Mouse (Mus musculus): Measurements from ENCODE around the gene Gm9817. TPM values are rescaled to one million over a fixed set of nuclear protein-coding genes. Genes with fewer than 3 reads are reported as not detected.

Gene Gm9817
- polyA plus RNA-seq, 1 experiment from 2014 or later: not detected

DNA sequence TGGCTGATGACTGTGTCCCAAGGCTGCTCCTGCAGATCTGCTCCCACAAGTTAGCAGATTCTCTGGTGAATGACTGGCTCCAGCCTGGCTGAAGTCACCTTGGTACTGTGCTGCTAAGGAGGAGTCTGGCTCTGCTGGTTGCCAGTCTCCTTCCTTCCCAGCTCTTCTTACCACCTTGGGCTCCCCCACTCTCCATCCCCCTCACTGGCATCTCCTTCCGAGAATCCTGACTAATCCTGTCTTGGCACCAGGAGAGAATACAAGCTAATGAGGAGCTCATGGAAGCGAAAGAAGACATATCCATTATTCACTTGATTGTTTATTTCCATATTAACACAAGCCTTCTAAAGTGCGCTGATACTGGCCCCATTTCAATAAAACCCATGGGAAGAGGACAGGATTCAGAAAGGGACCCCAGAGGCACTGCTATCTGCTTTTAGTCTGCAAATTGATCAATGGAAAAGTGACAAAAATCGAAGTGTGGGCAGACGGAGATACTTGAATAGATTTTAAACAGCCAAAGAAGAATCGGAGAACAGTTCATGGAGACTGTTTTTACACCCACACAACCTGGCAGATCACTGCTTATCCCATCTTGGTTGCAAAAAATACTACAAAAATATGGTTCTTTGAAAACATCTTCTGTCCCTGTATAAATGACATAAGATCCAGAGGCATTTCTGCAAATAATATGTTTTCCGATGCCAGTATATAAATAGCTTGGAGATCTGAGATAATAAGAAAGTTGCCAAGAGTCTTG is 29.1 kb upstream of the Gm9817 start:
- no peak overlapping the region for H3K27ac ChIP-seq (replicated peaks)
- no peaks in the 10 kb centered on the region for H3K4me1 ChIP-seq (replicated peaks)
- H3K9ac ChIP-seq: no peak overlapping the region
- H3K4me3 ChIP-seq (replicated peaks): no peak overlapping the region
- no peak for ATAC-seq (ENCODE audit: insufficient read depth)
- peaks cover 50% of the 10 kb centered on the region for H3K27me3 ChIP-seq
- H3K4me2 ChIP-seq: no peak overlapping the region
- 66% methylated on average over 7 of the region's 7 CpGs for WGBS (ENCODE audit: insufficient replicate concordance)
- H3K9me3 ChIP-seq (replicated peaks): no peaks in the 10 kb centered on the region
- no peaks in the 10 kb centered on the region for H3K36me3 ChIP-seq (replicated peaks)

DNA sequence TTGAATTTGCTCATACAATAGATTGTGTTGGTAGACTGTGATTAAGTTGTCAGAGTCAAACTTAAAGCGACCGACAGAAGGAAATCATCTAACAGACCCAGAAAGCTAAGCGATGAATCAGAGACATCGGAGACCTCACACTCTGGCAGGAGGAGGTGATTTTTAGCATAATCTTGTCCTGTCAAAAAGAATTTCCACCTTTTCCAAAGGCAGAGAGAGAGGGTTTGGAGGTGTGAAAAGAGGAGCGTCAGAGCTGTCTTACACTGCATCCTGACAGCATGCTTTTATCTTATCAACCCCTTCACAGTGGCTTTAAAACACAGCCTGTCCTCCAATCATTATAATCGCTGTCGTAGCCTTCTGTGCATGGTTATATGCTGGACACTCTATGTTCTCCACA is 25.7 kb upstream of the Gm9817 start:
- Histone ChIP-seq H3K4me1 (replicated peaks) (no peaks in the 10 kb centered on the region), H3K36me3 (replicated peaks) (no peaks in the 10 kb centered on the region), H3K4me2 (no peak overlapping the region), H3K4me3 (replicated peaks) (no peak overlapping the region), H3K27me3 (peaks cover 56% of the 10 kb centered on the region), H3K9me3 (replicated peaks) (no peaks in the 10 kb centered on the region), H3K9ac (no peak overlapping the region), H3K27ac (replicated peaks) (no peak overlapping the region)
- ATAC-seq (ENCODE audit: insufficient read depth): no peak
- WGBS (ENCODE audit: insufficient replicate concordance): 54% methylated on average over 7 of the region's 7 CpGs

DNA sequence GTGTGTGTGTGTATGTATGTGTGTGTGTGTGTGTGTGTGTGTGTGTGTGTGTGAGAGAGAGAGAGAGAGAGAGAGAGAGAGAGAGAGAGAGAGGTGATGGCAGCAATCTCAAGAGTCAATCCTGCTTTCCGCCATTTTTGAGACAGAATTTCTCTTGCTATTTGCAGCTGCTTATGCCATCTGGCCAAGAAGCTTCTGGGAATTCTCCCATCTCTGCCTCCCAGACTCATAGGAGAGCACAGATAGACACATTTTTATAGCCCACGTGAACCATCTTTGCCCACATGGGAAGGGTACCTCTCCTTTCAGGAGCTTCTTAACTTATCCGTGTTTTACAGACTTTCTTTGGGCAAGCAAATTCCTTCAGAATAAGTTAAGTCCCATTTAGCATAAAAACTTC is 24.6 kb upstream of the Gm9817 start:
- Histone ChIP-seq H3K9me3 (replicated peaks) (no peaks in the 10 kb centered on the region), H3K27me3 (peaks cover 58% of the 10 kb centered on the region; the same call in 1 of the 2 replicates), H3K4me2 (no peak overlapping the region), H3K9ac (no peak overlapping the region), H3K36me3 (replicated peaks) (no peaks in the 10 kb centered on the region), H3K4me1 (replicated peaks) (no peaks in the 10 kb centered on the region), H3K4me3 (replicated peaks) (no peak overlapping the region), H3K27ac (replicated peaks) (no peak overlapping the region)
- WGBS (ENCODE audit: insufficient replicate concordance): 70% methylated on average over 3 of the region's 3 CpGs
- no peak for ATAC-seq (ENCODE audit: insufficient read depth)

DNA sequence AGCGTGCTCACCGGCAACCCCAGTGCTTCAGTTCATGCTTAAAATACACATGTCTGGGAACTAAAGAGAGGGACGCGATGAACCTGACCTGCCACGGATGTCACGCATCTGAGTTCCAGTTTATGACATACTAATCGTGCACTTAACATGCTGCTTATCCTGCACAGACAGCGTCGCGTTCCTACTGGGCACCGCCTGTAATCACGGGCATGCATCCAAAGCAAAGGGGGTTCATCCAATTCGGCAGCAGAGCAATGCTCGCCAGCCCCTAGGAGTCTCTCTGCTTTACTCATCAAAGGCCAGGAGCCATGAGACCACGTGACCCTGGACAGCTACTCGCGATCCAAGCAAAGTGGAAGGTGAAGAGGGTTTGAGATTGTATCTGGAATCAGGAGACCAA is 19.3 kb upstream of the Gm9817 start:
- Histone ChIP-seq H3K9ac (no peak overlapping the region), H3K36me3 (replicated peaks) (no peaks in the 10 kb centered on the region), H3K4me3 (replicated peaks) (no peak overlapping the region), H3K27ac (replicated peaks) (no peak overlapping the region), H3K9me3 (replicated peaks) (no peaks in the 10 kb centered on the region), H3K4me1 (replicated peaks) (no peaks in the 10 kb centered on the region), H3K27me3 (peaks cover 60% of the 10 kb centered on the region), H3K4me2 (no peak overlapping the region)
- 72% methylated on average over 17 of the region's 17 CpGs for WGBS (ENCODE audit: insufficient replicate concordance)
- ATAC-seq (ENCODE audit: insufficient read depth): no peak

DNA sequence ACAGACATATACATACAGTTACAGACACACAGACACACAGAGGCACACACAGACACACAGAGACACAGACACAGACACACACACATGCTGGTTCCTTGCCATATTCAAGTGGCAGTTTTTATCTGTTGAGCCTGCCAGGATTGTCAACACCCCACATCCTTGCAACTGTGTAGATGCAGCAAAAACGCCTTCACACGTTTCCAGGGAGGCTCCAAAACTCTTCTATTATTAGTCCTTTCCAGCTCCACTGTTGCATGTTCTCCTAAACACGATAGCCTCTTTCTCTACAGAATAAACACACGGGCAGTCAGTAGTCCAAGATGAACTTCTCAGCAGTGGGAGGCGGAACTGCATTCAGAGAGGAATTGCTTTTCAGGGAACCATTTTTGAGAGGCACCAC is 15.3 kb upstream of the Gm9817 start:
- Histone ChIP-seq H3K4me1 (replicated peaks) (no peaks in the 10 kb centered on the region), H3K4me2 (no peak overlapping the region), H3K27me3 (peaks cover 53% of the 10 kb centered on the region), H3K9me3 (replicated peaks) (no peaks in the 10 kb centered on the region), H3K27ac (replicated peaks) (no peak overlapping the region), H3K36me3 (replicated peaks) (no peaks in the 10 kb centered on the region), H3K4me3 (replicated peaks) (no peak overlapping the region), H3K9ac (no peak overlapping the region)
- WGBS (ENCODE audit: insufficient replicate concordance): 58% methylated on average over 5 of the region's 5 CpGs
- no peak for ATAC-seq (ENCODE audit: insufficient read depth)

DNA sequence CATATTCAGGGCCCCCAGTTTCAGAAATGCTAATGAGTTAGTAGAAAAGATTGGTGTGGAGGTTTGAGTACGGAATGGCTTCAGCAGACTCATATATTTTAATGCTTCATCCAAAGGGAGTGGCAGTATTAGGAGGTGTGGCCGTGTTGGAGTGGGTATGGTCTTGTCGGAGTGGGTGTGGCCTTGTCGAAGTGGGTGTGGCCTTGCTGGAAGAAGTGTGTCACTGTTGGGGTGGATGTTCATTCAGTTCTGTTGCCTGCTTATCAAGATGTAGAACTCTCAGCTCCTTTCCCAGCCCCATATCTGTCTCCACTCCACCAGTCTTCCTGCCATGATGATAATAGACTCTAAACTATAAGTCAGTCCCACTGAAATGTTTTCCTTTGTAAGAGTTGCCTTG is 13.5 kb upstream of the Gm9817 start:
- no peak overlapping the region for H3K4me3 ChIP-seq (replicated peaks)
- H3K4me2 ChIP-seq: no peak overlapping the region
- no peaks in the 10 kb centered on the region for H3K36me3 ChIP-seq (replicated peaks)
- no peaks in the 10 kb centered on the region for H3K9me3 ChIP-seq (replicated peaks)
- H3K9ac ChIP-seq: no peak overlapping the region
- no peak for ATAC-seq (ENCODE audit: insufficient read depth)
- no peaks in the 10 kb centered on the region for H3K4me1 ChIP-seq (replicated peaks)
- peaks cover 37% of the 10 kb centered on the region for H3K27me3 ChIP-seq
- no peak overlapping the region for H3K27ac ChIP-seq (replicated peaks)
- WGBS (ENCODE audit: insufficient replicate concordance): 57% methylated on average over 4 of the region's 4 CpGs

DNA sequence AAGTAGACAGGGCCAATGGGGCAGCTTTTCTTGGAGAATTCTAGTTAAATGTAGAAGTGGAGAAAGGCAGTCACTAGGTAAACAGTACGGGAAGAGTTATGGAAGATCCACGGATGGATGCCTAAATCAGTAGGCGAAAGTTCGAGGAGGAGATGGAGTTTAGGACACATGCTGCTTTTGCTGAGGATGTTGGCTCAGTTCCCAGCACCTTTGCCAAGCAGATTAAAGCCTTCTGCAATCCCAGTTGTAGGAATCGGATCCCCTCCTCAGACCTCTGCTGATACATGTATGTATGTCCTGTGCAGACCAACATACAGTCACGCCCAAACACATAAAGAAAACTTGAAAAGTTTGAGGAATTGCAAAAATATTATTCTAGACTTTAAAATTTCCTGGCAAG is 8.1 kb upstream of the Gm9817 start:
- WGBS (ENCODE audit: insufficient replicate concordance): 69% methylated on average over 6 of the region's 6 CpGs
- Histone ChIP-seq H3K4me3 (replicated peaks) (no peak overlapping the region), H3K4me2 (no peak overlapping the region), H3K4me1 (replicated peaks) (no peaks in the 10 kb centered on the region), H3K27me3 (peaks cover 37% of the 10 kb centered on the region), H3K9ac (no peak overlapping the region), H3K9me3 (replicated peaks) (no peaks in the 10 kb centered on the region), H3K36me3 (replicated peaks) (no peaks in the 10 kb centered on the region), H3K27ac (replicated peaks) (no peak overlapping the region)
- no peak for ATAC-seq (ENCODE audit: insufficient read depth)

DNA sequence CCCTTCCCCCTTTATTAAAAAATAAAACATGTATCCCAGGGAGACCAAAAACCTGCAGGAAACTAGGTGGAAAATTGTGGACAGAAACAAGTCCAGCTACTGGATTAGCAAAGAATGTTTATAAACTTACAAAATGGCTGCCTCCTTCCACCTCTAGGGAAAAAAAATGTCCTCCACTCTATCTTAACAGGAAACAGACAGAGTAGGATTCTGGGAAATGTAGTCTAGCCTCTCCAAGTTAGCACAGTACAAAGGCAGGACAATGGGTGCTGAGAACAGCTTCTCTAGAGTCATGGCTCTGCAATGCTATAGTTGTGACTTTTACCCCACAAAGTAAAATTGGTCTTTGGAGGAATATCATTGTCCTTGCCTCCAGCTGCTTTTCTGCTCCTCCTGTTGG is 3.5 kb upstream of the Gm9817 start:
- peaks cover 63% of the 10 kb centered on the region for H3K27me3 ChIP-seq
- no peak overlapping the region for H3K9ac ChIP-seq

DNA sequence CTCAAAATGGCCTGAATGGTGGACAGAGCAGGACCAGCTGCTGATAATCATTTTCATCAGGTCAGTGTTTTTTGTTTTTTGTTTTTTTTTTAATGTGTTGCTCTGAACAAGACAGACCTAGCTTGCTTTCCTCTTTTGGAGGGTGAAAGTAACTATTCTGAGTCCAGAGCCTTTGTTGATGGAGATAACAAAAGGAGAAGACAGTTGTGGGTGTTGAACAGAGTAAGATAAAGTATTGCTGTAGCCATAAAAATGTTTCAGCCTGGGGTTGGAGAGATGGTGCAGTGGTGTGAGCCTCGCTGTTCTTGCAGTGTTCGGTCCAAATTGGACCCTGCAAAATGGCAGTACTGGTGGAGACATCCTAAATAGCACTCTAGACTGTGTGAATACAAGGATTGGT is 2.8 kb upstream of the Gm9817 start:
- Histone ChIP-seq H3K27ac (replicated peaks) (no peak overlapping the region), H3K4me3 (replicated peaks) (no peak overlapping the region), H3K4me1 (replicated peaks) (no peaks in the 10 kb centered on the region), H3K9ac (no peak overlapping the region), H3K4me2 (no peak overlapping the region), H3K36me3 (replicated peaks) (no peaks in the 10 kb centered on the region), H3K9me3 (replicated peaks) (no peaks in the 10 kb centered on the region), H3K27me3 (peaks cover 62% of the 10 kb centered on the region)
- WGBS (ENCODE audit: insufficient replicate concordance): 64% methylated on average over 2 of the region's 2 CpGs
- ATAC-seq (ENCODE audit: insufficient read depth): no peak

More for the DNA sequence above, 3.5 kb upstream of the Gm9817 start:
- Histone ChIP-seq H3K4me2 (no peak overlapping the region), H3K27ac (replicated peaks) (no peak overlapping the region), H3K4me3 (replicated peaks) (no peak overlapping the region), H3K4me1 (replicated peaks) (no peaks in the 10 kb centered on the region), H3K36me3 (replicated peaks) (no peaks in the 10 kb centered on the region), H3K9me3 (replicated peaks) (no peaks in the 10 kb centered on the region)
- no peak for ATAC-seq (ENCODE audit: insufficient read depth)

DNA sequence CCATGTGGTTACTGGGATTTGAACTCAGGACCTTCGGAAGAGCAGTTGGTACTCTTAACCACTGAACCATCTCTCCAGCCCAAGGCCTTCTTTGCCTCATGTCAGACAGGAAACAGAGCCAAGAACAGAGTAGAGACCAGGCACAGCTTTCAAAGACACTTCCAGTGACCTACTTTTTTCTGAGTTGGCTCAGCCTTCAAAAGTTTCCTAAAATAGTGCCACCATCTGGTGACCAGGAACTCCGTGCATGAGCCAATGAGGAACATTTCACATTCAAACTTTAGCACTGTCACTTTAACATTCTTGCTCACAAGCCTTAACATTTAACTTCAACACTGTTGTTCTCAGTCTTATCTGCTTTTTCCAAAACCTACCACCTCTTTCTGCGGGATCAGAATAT is 2.3 kb downstream of the Gm9817 start:
- Histone ChIP-seq H3K4me1 (replicated peaks) (no peaks in the 10 kb centered on the region), H3K9me3 (replicated peaks) (no peaks in the 10 kb centered on the region), H3K9ac (no peak overlapping the region), H3K27ac (replicated peaks) (no peak overlapping the region), H3K4me3 (replicated peaks) (no peak overlapping the region), H3K36me3 (replicated peaks) (no peaks in the 10 kb centered on the region), H3K27me3 (peaks cover 67% of the 10 kb centered on the region), H3K4me2 (no peak overlapping the region)
- no peak for ATAC-seq (ENCODE audit: insufficient read depth)
- 69% methylated on average over 3 of the region's 3 CpGs for WGBS (ENCODE audit: insufficient replicate concordance)

DNA sequence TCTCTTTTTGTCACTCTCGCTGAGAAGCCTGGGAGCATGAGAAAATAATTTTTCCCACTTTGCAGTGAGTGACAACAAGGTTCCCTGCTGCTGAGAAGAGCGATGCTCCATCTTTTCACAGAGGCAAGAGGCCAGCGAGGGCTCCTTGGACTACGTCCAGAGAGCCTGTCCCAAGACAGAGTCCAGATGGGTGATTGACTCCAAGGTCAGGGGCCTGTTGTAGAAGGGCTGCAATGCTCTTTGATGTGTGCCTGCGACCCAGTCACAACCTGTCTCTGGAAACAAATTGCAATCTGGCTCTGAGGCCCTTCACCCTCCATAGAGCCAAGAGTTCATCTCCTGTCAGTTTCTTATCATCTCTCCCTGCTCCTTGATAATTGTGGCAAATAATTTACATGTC is 5.2 kb downstream of the Gm9817 start:
- no peak for ATAC-seq (ENCODE audit: insufficient read depth)
- Histone ChIP-seq H3K9ac (no peak overlapping the region), H3K4me2 (no peak overlapping the region), H3K4me1 (replicated peaks) (no peaks in the 10 kb centered on the region), H3K27me3 (peaks cover 62% of the 10 kb centered on the region), H3K9me3 (replicated peaks) (no peaks in the 10 kb centered on the region), H3K36me3 (replicated peaks) (no peaks in the 10 kb centered on the region), H3K4me3 (replicated peaks) (no peak overlapping the region), H3K27ac (replicated peaks) (no peak overlapping the region)
- 54% methylated on average over 5 of the region's 5 CpGs for WGBS (ENCODE audit: insufficient replicate concordance)

DNA sequence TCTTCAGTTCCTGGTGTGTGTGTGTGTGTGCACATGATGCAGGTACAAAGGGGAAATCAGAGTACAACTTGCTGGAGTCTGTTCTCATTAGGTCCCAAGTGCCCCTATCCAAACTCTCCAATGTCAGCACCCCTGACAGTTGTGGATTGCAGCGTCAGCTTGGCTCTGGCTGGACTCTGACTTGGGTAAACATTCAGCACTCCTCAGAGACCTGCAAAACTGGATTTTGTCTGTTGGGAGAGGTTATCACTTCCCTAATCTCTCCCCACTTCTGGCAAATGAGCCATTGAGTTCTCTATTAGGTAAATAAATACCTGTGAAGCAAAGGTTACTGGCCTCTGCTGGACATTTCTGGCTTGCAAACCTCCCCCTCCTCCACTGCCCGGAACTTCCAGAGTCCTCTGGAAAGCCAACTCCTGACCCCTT is 10.3 kb downstream of the Gm9817 start:
- H3K27ac ChIP-seq (replicated peaks): no peak overlapping the region

More for the DNA sequence above, 10.3 kb downstream of the Gm9817 start:
- Histone ChIP-seq H3K9ac (no peak overlapping the region), H3K9me3 (replicated peaks) (no peaks in the 10 kb centered on the region), H3K36me3 (replicated peaks) (no peaks in the 10 kb centered on the region), H3K4me1 (replicated peaks) (no peaks in the 10 kb centered on the region), H3K4me3 (replicated peaks) (no peak overlapping the region), H3K27me3 (peaks cover 70% of the 10 kb centered on the region), H3K4me2 (no peak overlapping the region)
- WGBS (ENCODE audit: insufficient replicate concordance): 36% methylated on average over 2 of the region's 2 CpGs
- peak; percentile 54; the same call in 1 of the 2 replicates for ATAC-seq (ENCODE audit: insufficient read depth)

Measured in liver, embryonic 15.5 days (tissue).